Mouse (Mus musculus) midbrain, embryonic 16.5 days (tissue): Measurements from ENCODE around the gene Jade1. TPM values are rescaled to one million over a fixed set of nuclear protein-coding genes. Genes with fewer than 3 reads are reported as not detected.

Source experiments
- ATAC-seq: fragments of 200-750 bp; cut with Nextera tagmentation; 2 replicates; pipeline ENCODE4 v1.8.0; 2017; ENCODE audit warnings: moderate TSS enrichment
- H3K27ac ChIP-seq: fragments of 300-500 bp; sonication (generic); 2 replicates; pipeline ENCODE4 v1.5.1; 2014; ENCODE audit warnings: mild to moderate bottlenecking, low read length, mixed read lengths
- H3K27me3 ChIP-seq: fragments of 300-500 bp; sonication (generic); 2 replicates; pipeline ENCODE4 v1.6.1; 2014; ENCODE audit warnings: low read depth, low read length, mixed read lengths; ENCODE audit not compliant: control insufficient read depth, insufficient read depth
- H3K36me3 ChIP-seq: fragments of 300-500 bp; sonication (generic); 2 replicates; pipeline ENCODE4 v1.6.1; 2014; ENCODE audit warnings: mild to moderate bottlenecking, low read length, moderate library complexity, mixed read lengths; ENCODE audit not compliant: control insufficient read depth, insufficient read depth
- H3K4me1 ChIP-seq: fragments of 300-500 bp; sonication (generic); 2 replicates; pipeline ENCODE4 v1.6.1; 2014; ENCODE audit warnings: mild to moderate bottlenecking, low read length, mixed read lengths; ENCODE audit not compliant: control insufficient read depth, insufficient read depth
- H3K4me2 ChIP-seq: fragments of 300-500 bp; sonication (generic); 2 replicates; pipeline ENCODE4 v1.6.1; 2014; ENCODE audit warnings: mild to moderate bottlenecking, low read length, mixed read lengths
- H3K4me3 ChIP-seq: fragments of 300-500 bp; sonication (generic); 2 replicates; pipeline ENCODE4 v1.5.1; 2014; ENCODE audit warnings: low read depth, mild to moderate bottlenecking, low read length, moderate library complexity, mixed read lengths
- H3K9ac ChIP-seq: fragments of 300-500 bp; sonication (generic); 2 replicates; pipeline ENCODE4 v1.6.1; 2014; ENCODE audit warnings: low read depth, low read length, mixed read lengths
- H3K9me3 ChIP-seq: fragments of 300-500 bp; sonication (generic); replicated peaks from 2 replicates; pipeline ENCODE4 v1.6.1; 2014; ENCODE audit warnings: mild to moderate bottlenecking, low read length, mixed read lengths; ENCODE audit not compliant: control insufficient read depth, poor library complexity, severe bottlenecking
- WGBS: fragments of 180-500 bp; shearing (Covaris S2); extraction: QIAGEN DNeasy Blood & Tissue Kit; methylation state at CpG from one replicate; pipeline ENCODE4 v1.1.7; 2014; 5-methylcytosine and 5-hydroxymethylcytosine counted together
- polyA plus RNA-seq: library from polyadenylated mRNA; unstranded; fragments of >200 nt; fragmentation: Nextera tagmentation; extraction: Ambion mirVana; gene quantifications from 2 replicates; pipeline ENCODE4 v1.2.1, GENCODE M21; 2015

The Jade1 gene
- polyA plus RNA-seq, 1 experiment from 2014 or later: 13.2 TPM

- ATAC-seq: peak; percentile 76
- under 1% methylated on average over 26 of the region's 26 CpGs for WGBS
- no peaks in the 10 kb centered on the region for H3K9me3 ChIP-seq
- H3K4me1 ChIP-seq: peaks cover 7% of the 10 kb centered on the region
- H3K4me3 ChIP-seq: peak overlapping the region; percentile 85
- H3K27ac ChIP-seq: peak overlapping the region; percentile 97
- H3K27me3 ChIP-seq: no peaks in the 10 kb centered on the region; the same call in 1 of the 2 replicates
- peak overlapping the region; percentile 83 for H3K4me2 ChIP-seq
- H3K36me3 ChIP-seq: no peaks in the 10 kb centered on the region
- peak overlapping the region; percentile 93 for H3K9ac ChIP-seq
These were observed 10.4 kb downstream of the Jade1 start for GRCm38 (mm10) chr3:41565955-41566354.

- 82% methylated on average over 5 of the region's 5 CpGs for WGBS
- ATAC-seq: no peak
These were observed 14.4 kb downstream of the Jade1 start for GRCm38 (mm10) chr3:41569943-41570342.

GRCm38 (mm10) chr3:41572131-41572530 lies 16.6 kb downstream of the Jade1 start:
- 0 out of 2 replicates have a peak, but pooled peaks cover 3% of the 10 kb centered on the region for H3K4me1 ChIP-seq
- H3K9me3 ChIP-seq: no peaks in the 10 kb centered on the region
- ATAC-seq: no peak
- no peak overlapping the region for H3K4me3 ChIP-seq
- no peak overlapping the region for H3K4me2 ChIP-seq
- 71% methylated on average over 4 of the region's 4 CpGs for WGBS
- no peak overlapping the region for H3K27ac ChIP-seq
- no peak overlapping the region for H3K9ac ChIP-seq
- no peaks in the 10 kb centered on the region for H3K27me3 ChIP-seq
- no peaks in the 10 kb centered on the region for H3K36me3 ChIP-seq

More at GRCm38 (mm10) chr3:41569943-41570342, 14.4 kb downstream of the Jade1 start:
- no peaks in the 10 kb centered on the region for H3K9me3 ChIP-seq
- no peak overlapping the region for H3K27ac ChIP-seq
- no peak overlapping the region for H3K4me3 ChIP-seq
- H3K4me1 ChIP-seq: peaks cover 9% of the 10 kb centered on the region
- H3K4me2 ChIP-seq: no peak overlapping the region
- H3K36me3 ChIP-seq: no peaks in the 10 kb centered on the region
- no peaks in the 10 kb centered on the region for H3K27me3 ChIP-seq
- no peak overlapping the region for H3K9ac ChIP-seq

GRCm38 (mm10) chr3:41572968-41573367 lies 17.4 kb downstream of the Jade1 start:
- Histone ChIP-seq H3K4me3 (no peak overlapping the region), H3K4me1 (0 out of 2 replicates have a peak, but pooled peaks cover 3% of the 10 kb centered on the region), H3K36me3 (no peaks in the 10 kb centered on the region), H3K9ac (no peak overlapping the region), H3K9me3 (no peaks in the 10 kb centered on the region), H3K27me3 (no peaks in the 10 kb centered on the region), H3K27ac (no peak overlapping the region), H3K4me2 (no peak overlapping the region)
- WGBS: 89% methylated on average over 11 of the region's 11 CpGs
- ATAC-seq: no peak

- no peak overlapping the region for H3K4me3 ChIP-seq
- no peaks in the 10 kb centered on the region for H3K36me3 ChIP-seq
- H3K27me3 ChIP-seq: no peaks in the 10 kb centered on the region
- ATAC-seq: no peak
- no peak overlapping the region for H3K9ac ChIP-seq
- H3K27ac ChIP-seq: no peak overlapping the region
- 0 out of 2 replicates have a peak, but pooled peaks cover 3% of the 10 kb centered on the region for H3K4me1 ChIP-seq
- H3K9me3 ChIP-seq: no peaks in the 10 kb centered on the region
- WGBS: 85% methylated on average over 8 of the region's 8 CpGs
- no peak overlapping the region for H3K4me2 ChIP-seq
These were observed 18.7 kb downstream of the Jade1 start for GRCm38 (mm10) chr3:41574208-41574607.

- Histone ChIP-seq H3K4me3 (no peak overlapping the region), H3K9ac (no peak overlapping the region), H3K4me2 (no peak overlapping the region), H3K36me3 (no peaks in the 10 kb centered on the region), H3K9me3 (no peaks in the 10 kb centered on the region), H3K27ac (no peak overlapping the region), H3K27me3 (no peaks in the 10 kb centered on the region), H3K4me1 (0 out of 2 replicates have a peak, but pooled peaks cover 3% of the 10 kb centered on the region)
- ATAC-seq: no peak
- 80% methylated on average over 7 of the region's 7 CpGs for WGBS
These were observed 19.3 kb downstream of the Jade1 start for GRCm38 (mm10) chr3:41574720-41575435.

GRCm38 (mm10) chr3:41575971-41576370 lies 20.4 kb downstream of the Jade1 start:
- ATAC-seq: no peak
- 78% methylated on average over 5 of the region's 5 CpGs for WGBS
- Histone ChIP-seq H3K4me2 (no peak overlapping the region), H3K4me1 (peaks cover 7% of the 10 kb centered on the region), H3K9me3 (no peaks in the 10 kb centered on the region), H3K27ac (no peak overlapping the region), H3K9ac (no peak overlapping the region), H3K4me3 (no peak overlapping the region), H3K27me3 (no peaks in the 10 kb centered on the region), H3K36me3 (no peaks in the 10 kb centered on the region)

GRCm38 (mm10) chr3:41577240-41577639 lies 21.7 kb downstream of the Jade1 start:
- H3K27ac ChIP-seq: no peak overlapping the region
- 58% methylated on average over 2 of the region's 2 CpGs for WGBS
- no peak for ATAC-seq
- no peaks in the 10 kb centered on the region for H3K36me3 ChIP-seq
- H3K27me3 ChIP-seq: no peaks in the 10 kb centered on the region
- no peak overlapping the region for H3K4me3 ChIP-seq
- H3K4me1 ChIP-seq: peaks cover 18% of the 10 kb centered on the region
- no peak overlapping the region for H3K4me2 ChIP-seq
- H3K9ac ChIP-seq: no peak overlapping the region
- H3K9me3 ChIP-seq: no peaks in the 10 kb centered on the region

- no peak for ATAC-seq
These were observed 24.3 kb downstream of the Jade1 start for GRCm38 (mm10) chr3:41579873-41580272.

More at GRCm38 (mm10) chr3:41579873-41580272, 24.3 kb downstream of the Jade1 start:
- H3K4me1 ChIP-seq: peaks cover 15% of the 10 kb centered on the region
- no peaks in the 10 kb centered on the region for H3K9me3 ChIP-seq
- no peak overlapping the region for H3K9ac ChIP-seq
- H3K4me3 ChIP-seq: no peak overlapping the region
- no peaks in the 10 kb centered on the region for H3K27me3 ChIP-seq
- no peak overlapping the region for H3K4me2 ChIP-seq
- 25% methylated on average over 4 of the region's 4 CpGs for WGBS
- H3K36me3 ChIP-seq: no peaks in the 10 kb centered on the region
- no peak overlapping the region for H3K27ac ChIP-seq
